Mouse (Mus musculus): ENCODE results near the gene Ssr4.

- TF ChIP-seq CTCF (IDR thresholded peaks at IDR 0.05; ENCODE audit: insufficient read depth, low read depth, low read length) (no peak), POLR2A (IDR thresholded peaks at IDR 0.05; ENCODE audit: insufficient read depth, low read depth, low read length) (no peak)
Observed at GRCm38 (mm10) chrX:73815072-73815471, 28.2 kb downstream of the Ssr4 start.
